Mouse (Mus musculus): ENCODE measurements around the gene Gm45716. TPM values are rescaled to one million over a fixed set of nuclear protein-coding genes. Genes with fewer than 3 reads are reported as not detected.

The Gm45716 gene
- total RNA-seq, 2 experiments from 2014 or later: 3.8 to 5.3 TPM

DNA sequence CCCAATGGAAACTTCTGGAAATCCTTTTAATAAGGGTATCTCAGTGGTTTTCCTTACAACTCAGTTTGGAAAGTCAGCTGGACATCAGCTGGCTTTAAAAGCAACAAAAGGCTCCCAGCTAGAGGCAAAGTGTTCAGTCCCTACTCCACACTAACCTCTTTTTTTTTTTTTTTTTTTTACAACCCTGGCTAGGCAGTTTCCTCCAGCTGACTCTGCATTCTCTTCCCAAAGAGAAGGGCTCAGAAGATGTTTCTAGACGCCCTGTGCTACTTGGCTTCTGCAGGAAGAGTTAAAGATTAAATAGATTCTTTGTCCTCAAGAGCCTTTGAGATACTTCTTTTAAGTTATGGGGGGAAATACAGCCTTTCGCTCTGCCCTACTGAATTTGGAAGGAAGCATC lies 33.3 kb downstream of the Gm45716 start:
- TF ChIP-seq CTCF (IDR thresholded peaks at IDR 0.05): no peak
- Histone ChIP-seq H3K27ac (no peak overlapping the region), H3K4me3 (no peak overlapping the region)
- intact Hi-C loops (cut with DNase I): no loop called here
- DNase-seq (ENCODE audit: extremely low spot score in 1 of 2, low spot score in 2 of 2): no peak

GRCm38 (mm10) chr11:90224914-90225470 lies 37.5 kb downstream of the Gm45716 start:
- no peak overlapping the region for H3K4me3 ChIP-seq
- no peak overlapping the region for H3K27ac ChIP-seq
- DNase-seq (ENCODE audit: extremely low spot score in 1 of 2, low spot score in 2 of 2): no peak
- intact Hi-C loops (cut with DNase I): no loop called here
- TF ChIP-seq CTCF (IDR thresholded peaks at IDR 0.05): no peak

DNA sequence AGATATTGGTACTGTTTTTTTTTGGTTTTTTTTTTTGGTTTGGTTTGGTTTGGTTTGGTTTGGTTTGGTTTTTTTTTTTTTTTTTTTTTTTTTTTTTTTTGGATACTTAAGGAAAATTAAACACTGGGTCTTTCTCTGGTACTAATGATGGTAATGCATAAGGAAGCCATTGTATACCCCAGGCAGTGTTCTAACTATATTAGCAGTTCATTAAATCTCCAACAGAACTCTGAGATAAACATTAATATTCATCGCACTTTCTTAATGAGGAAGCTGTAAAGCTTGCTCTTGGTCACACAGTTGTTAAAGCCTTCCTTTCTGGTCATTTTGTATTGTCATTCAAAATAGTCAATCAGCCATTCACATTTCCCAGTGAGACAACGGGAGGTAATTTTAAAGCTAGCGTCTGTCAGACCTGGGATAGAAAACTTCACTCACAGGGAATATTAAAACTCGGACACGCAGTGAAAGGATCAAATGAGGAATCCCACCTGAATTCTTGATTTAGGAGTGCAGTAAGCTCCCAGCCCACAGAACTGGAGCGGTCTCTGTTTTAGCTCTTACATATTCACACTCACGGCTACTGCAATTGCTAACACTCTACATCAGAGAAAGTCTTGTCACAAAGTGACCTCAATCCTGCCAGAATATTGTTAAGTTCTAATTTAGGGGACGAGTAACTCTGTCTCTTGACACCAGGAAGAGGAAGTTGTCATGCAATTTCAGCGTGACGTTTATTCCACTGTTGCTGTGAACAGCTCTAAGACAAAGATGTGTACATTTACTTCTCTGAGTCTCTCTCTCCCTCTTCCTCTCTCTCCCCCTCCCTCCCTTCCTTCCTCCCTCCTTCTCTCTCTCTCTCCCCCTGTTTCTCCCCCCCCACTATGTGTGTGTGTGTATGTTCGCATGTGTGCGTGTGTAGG lies 39.8 kb downstream of the Gm45716 start:
- no peak overlapping the region for H3K4me3 ChIP-seq
- DNase-seq (ENCODE audit: extremely low spot score in 1 of 2, low spot score in 2 of 2): no peak
- intact Hi-C loops (cut with DNase I): no loop called here
- TF ChIP-seq CTCF (IDR thresholded peaks at IDR 0.05): no peak
- H3K27ac ChIP-seq: no peak overlapping the region

DNA sequence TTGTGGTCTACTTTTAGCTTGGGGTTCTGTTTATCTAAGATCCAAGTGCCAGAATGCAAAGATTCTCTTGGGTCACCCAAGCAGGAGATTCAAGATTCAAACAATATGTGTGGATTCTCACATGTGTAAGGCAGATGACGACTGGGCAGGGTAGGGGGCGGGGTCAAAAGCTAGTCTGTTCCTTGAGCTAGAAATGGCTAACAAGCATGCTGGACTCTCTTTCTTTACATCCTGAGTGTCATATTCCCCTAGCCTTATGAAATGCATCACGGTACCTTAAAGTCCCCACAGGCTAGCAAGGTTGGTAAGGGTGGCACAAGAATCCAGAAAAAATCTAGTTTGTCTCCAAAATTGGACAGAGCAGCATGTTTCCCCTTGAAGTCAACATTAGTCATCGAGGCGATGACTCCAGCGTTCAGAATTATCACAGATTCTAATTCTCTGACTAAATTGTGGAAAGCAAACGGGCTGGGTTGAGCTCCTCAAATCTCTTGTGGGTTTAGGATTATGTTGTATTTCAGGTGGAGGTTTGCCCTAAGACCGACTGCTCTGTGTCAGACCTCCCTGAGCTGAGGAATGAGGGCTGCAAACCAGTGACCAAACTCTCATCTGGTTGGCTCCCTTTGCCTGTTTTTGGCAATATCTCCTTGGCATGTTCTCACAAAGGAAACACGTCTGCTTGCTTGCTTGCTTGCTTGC lies 40.9 kb downstream of the Gm45716 start:
- TF ChIP-seq CTCF (IDR thresholded peaks at IDR 0.05): no peak
- H3K27ac ChIP-seq: no peak overlapping the region
- DNase-seq (ENCODE audit: extremely low spot score in 1 of 2, low spot score in 2 of 2): no peak
- H3K4me3 ChIP-seq: no peak overlapping the region
- intact Hi-C loops (cut with DNase I): no loop called here

DNA sequence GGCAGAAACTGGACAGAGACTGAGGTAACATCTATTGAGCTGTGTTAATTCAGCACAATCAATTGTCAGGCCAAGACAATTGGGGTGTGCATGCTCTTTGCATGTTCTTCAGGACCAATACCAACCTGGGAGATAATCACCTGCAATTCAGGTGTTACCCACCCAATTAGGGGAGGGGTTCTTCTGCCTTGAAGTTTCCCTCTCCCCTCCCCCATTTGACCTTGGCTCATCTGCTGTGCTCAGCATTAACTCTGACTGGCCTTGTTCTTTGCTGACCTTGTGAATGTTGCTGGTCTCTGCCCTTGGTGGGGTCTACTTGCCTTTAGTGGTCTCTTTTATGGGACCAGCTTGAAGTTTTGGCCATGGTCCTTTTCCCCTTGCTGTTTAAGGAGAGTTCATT lies 42.3 kb downstream of the Gm45716 start:
- TF ChIP-seq CTCF (IDR thresholded peaks at IDR 0.05): no peak
- intact Hi-C loops (cut with DNase I): no loop called here
- no peak overlapping the region for H3K4me3 ChIP-seq
- H3K27ac ChIP-seq: no peak overlapping the region
- no peak for DNase-seq (ENCODE audit: extremely low spot score in 1 of 2, low spot score in 2 of 2)

DNA sequence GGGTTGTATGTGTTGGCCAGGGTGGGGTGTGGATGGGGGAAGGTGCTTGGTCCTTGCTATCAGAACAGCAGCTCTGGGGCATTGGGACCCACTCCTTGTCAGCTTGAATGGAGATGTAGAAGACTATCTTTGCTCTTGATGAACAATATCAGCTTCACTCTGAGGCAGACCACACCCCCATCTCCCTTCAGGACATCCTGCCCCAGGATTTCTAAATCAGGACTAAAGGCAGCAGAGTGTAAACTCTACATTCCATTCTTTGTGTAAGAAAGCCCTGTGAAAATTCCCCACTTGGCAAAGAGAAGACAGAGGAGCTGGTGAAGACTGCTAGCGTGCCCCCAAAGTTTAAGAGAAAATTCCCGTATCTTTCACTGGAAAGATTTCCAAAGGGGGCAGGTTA lies 43.2 kb downstream of the Gm45716 start:
- Histone ChIP-seq H3K4me3 (no peak overlapping the region), H3K27ac (no peak overlapping the region)
- TF ChIP-seq CTCF (IDR thresholded peaks at IDR 0.05): no peak
- no peak for DNase-seq (ENCODE audit: extremely low spot score in 1 of 2, low spot score in 2 of 2)
- intact Hi-C loops (cut with DNase I): no loop called here

DNA sequence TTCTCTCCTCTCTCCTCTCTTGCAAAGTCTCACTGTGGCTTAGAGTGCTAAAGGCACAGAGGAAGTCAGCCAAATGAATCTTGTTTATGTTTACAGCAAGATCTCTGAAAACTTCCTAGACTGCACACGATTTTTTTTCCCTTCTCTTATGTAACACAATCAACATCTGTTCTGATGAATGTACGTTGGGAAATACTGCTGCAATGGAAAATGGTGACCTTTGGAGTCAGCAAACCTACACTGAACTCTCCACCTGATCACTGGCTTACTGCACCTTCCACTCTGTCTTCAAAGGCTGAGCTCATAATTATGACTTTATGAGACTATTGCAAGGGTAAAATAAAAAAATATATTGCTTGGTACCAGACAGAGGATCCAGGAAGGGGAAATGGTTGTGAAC lies 44.1 kb downstream of the Gm45716 start:
- DNase-seq (ENCODE audit: extremely low spot score in 1 of 2, low spot score in 2 of 2): no peak
- TF ChIP-seq CTCF (IDR thresholded peaks at IDR 0.05): no peak
- Histone ChIP-seq H3K4me3 (no peak overlapping the region), H3K27ac (no peak overlapping the region)
- intact Hi-C loops (cut with DNase I): no loop called here

- intact Hi-C loops (cut with DNase I): no loop called here
- DNase-seq (ENCODE audit: extremely low spot score in 1 of 2, low spot score in 2 of 2): no peak
- no peak for TF ChIP-seq CTCF (IDR thresholded peaks at IDR 0.05)
- no peak overlapping the region for H3K4me3 ChIP-seq
- H3K27ac ChIP-seq: peak overlapping the region; percentile 42; the same call in 1 of the 2 replicates
Observed at GRCm38 (mm10) chr11:90232685-90233084, 45.2 kb downstream of the Gm45716 start.

DNA sequence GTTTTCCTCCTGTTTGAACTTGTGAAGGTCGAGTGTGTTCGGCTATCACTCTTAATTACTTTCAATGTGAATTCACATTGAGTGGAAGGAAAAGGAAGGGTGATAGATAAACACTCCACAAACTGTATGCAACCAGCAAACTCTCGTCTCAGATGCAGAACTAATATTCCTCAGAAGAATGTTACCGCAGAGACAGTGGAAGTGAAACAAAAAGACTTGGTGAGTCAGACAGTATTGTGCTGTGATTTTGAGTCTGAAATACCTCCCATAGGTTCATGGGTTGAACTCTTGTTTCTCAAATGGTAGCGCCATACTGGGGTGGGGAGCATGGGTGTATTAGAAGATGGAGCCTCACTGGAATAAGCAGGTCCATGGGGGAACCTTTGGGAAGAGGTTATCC lies 47.7 kb downstream of the Gm45716 start:
- H3K4me3 ChIP-seq: no peak overlapping the region
- DNase-seq (ENCODE audit: extremely low spot score in 1 of 2, low spot score in 2 of 2): no peak
- intact Hi-C loops (cut with DNase I): no loop called here
- no peak overlapping the region for H3K27ac ChIP-seq
- TF ChIP-seq CTCF (IDR thresholded peaks at IDR 0.05): no peak

- Histone ChIP-seq H3K4me3 (no peak overlapping the region), H3K27ac (no peak overlapping the region)
- TF ChIP-seq CTCF (IDR thresholded peaks at IDR 0.05): no peak
- intact Hi-C loops (cut with DNase I): no loop called here
- no peak for DNase-seq (ENCODE audit: extremely low spot score in 1 of 2, low spot score in 2 of 2)
Observed at GRCm38 (mm10) chr11:90237616-90238015, 50.1 kb downstream of the Gm45716 start.

DNA sequence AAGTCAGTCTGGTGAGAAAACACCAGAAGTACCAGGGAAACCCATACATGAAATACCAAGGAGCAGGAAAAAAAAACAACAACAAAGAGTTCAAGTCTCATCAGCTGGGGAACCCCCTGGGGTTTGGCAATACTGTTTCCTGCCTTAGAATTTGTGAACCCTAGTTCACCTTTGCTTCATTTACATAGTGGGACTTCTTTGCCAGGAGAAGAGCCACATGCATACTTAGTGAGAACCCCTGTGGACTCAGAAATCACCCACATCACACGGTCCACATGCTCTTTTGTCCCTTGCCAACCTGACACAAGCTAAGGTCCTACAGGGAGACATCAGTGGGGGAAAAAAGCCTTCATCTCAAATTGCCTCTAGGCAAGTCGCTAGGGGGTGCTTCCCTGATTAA lies 51.2 kb downstream of the Gm45716 start:
- no peak for TF ChIP-seq CTCF (IDR thresholded peaks at IDR 0.05)
- no peak for DNase-seq (ENCODE audit: extremely low spot score in 1 of 2, low spot score in 2 of 2)
- no peak overlapping the region for H3K4me3 ChIP-seq
- H3K27ac ChIP-seq: no peak overlapping the region
- intact Hi-C loops (cut with DNase I): no loop called here

DNA sequence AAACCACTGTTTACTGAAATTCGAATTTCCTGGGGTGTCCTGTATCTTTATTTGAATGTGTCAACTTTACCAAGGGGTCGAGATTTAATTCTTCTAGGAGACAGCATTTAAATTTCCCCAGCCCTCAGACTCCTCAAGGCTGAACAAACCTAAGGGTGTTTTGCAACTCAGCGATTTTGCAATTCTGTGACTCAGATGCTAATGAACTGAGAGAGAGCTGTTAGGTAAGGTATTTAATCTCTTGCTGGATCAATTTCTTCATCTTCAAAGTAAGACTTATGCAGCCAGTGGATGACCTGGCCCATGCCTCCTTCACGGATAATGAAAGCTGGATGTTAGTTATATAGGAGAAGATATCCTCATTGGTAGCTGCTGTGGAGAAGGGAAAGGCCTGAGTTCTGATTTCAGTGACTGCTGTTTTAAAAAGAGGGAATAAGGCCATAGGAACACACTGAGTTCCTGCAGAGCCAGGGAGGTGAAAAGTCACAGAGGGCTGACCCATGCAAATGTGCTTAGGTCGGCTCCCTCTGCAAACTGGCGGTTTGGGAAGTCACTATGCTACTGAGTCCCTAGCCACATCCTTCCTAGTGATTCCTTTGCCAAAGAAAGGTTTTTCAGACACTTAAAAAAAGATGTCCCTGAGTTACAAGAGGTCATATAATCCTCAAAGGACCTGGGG lies 53.3 kb downstream of the Gm45716 start:
- no peak overlapping the region for H3K4me3 ChIP-seq
- no peak for TF ChIP-seq CTCF (IDR thresholded peaks at IDR 0.05)
- intact Hi-C loops (cut with DNase I): no loop called here

More for the DNA sequence above, 53.3 kb downstream of the Gm45716 start:
- DNase-seq (ENCODE audit: extremely low spot score in 1 of 2, low spot score in 2 of 2): no peak
- no peak overlapping the region for H3K27ac ChIP-seq

All from left cerebral cortex, adult 2 months (tissue).